12 mouse cellular contexts compared by ENCODE assay signal in genomic region chr13:51345321-51345720, GRCm38 (mm10).
DNase-seq lines count a peak whose midpoint lies in the region; ATAC-seq and TF ChIP-seq lines count a peak whose summit lies in the region.
"Had no signal": no experiment of that assay in that cellular context is flagged by ENCODE, and none has a peak within 500 bp of the region (broad histone marks: within the 10 kb centered on the region; RNA-seq: fewer than 3 reads in every experiment).

No protein-coding gene starts in this region.

- H3K9me3 ChIP-seq in midbrain, embryonic 11.5 days (ENCODE audit: control insufficient read depth, low read length): no peaks in the 10 kb centered on the region; the same call in 1 of the 2 replicates
- no peaks in the 10 kb centered on the region for H3K9me3 ChIP-seq in midbrain, embryonic 15.5 days
- H3K9me3 ChIP-seq in forebrain, embryonic 13.5 days (replicated peaks): no peaks in the 10 kb centered on the region
- no peaks in the 10 kb centered on the region for H3K9me3 ChIP-seq in hindbrain, postnatal 0 days (ENCODE audit: low read length)
- H3K9me3 ChIP-seq in neural tube, embryonic 15.5 days (replicated peaks): no peaks in the 10 kb centered on the region

- no peak for DNase-seq in midbrain, embryonic 11.5 days (ENCODE audit: low spot score, missing footprints)
- no peak for DNase-seq in hindbrain, postnatal 0 days (ENCODE audit: low spot score)
- no peak for DNase-seq in B cell, adult 2 months
- no peak for DNase-seq in thymus, postnatal 14 days
- no peak for DNase-seq in thymus, postnatal 25 days
- DNase-seq: layer of hippocampus, postnatal 36 days; liver, embryonic 13.5 days had no signal

- no peak overlapping the region for H3K4me2 ChIP-seq in midbrain, embryonic 11.5 days
- no peak overlapping the region for H3K4me2 ChIP-seq in midbrain, embryonic 15.5 days
- H3K4me2 ChIP-seq in forebrain, embryonic 13.5 days: no peak overlapping the region
- H3K4me2 ChIP-seq in hindbrain, postnatal 0 days (ENCODE audit: low read depth, low read length): no peak overlapping the region
- H3K4me2 ChIP-seq in neural tube, embryonic 15.5 days: no peak overlapping the region
- H3K4me2 ChIP-seq: liver, embryonic 13.5 days had no signal

- no peak overlapping the region for H3K4me3 ChIP-seq in midbrain, embryonic 11.5 days (ENCODE audit: low read depth, low read length)
- H3K4me3 ChIP-seq in midbrain, embryonic 15.5 days: no peak overlapping the region
- no peak overlapping the region for H3K4me3 ChIP-seq in forebrain, embryonic 13.5 days
- H3K4me3 ChIP-seq in hindbrain, postnatal 0 days (ENCODE audit: low read length): no peak overlapping the region
- H3K4me3 ChIP-seq in neural tube, embryonic 15.5 days (replicated peaks): no peak overlapping the region
- H3K4me3 ChIP-seq: liver, embryonic 13.5 days had no signal

- peak overlapping the region; percentile 77 for H3K27ac ChIP-seq in midbrain, embryonic 11.5 days (ENCODE audit: low read depth, low read length)
- no peak overlapping the region; the same call in 1 of the 2 replicates for H3K27ac ChIP-seq in midbrain, embryonic 15.5 days
- H3K27ac ChIP-seq in forebrain, embryonic 13.5 days: peak overlapping the region; percentile 44
- peak overlapping the region; percentile 62 for H3K27ac ChIP-seq in hindbrain, postnatal 0 days
- H3K27ac ChIP-seq in neural tube, embryonic 15.5 days (replicated peaks): peak overlapping the region; percentile 52; the same call in 1 of the 2 replicates
- H3K27ac ChIP-seq: kidney, postnatal 0 days; liver, embryonic 13.5 days had no signal

- H3K36me3 ChIP-seq in midbrain, embryonic 11.5 days (ENCODE audit: control insufficient read depth, insufficient read depth, low read length): no peaks in the 10 kb centered on the region
- no peaks in the 10 kb centered on the region for H3K36me3 ChIP-seq in midbrain, embryonic 15.5 days (replicated peaks)
- H3K36me3 ChIP-seq in forebrain, embryonic 13.5 days (ENCODE audit: poor library complexity, severe bottlenecking): no peaks in the 10 kb centered on the region
- H3K36me3 ChIP-seq in hindbrain, postnatal 0 days (ENCODE audit: insufficient read depth, low read length): no peaks in the 10 kb centered on the region
- H3K36me3 ChIP-seq in neural tube, embryonic 15.5 days: no peaks in the 10 kb centered on the region
- H3K36me3 ChIP-seq: liver, embryonic 13.5 days had no signal

- no peaks in the 10 kb centered on the region for H3K27me3 ChIP-seq in midbrain, embryonic 11.5 days (ENCODE audit: control insufficient read depth, insufficient read depth, low read length)
- no peaks in the 10 kb centered on the region for H3K27me3 ChIP-seq in midbrain, embryonic 15.5 days (replicated peaks)
- H3K27me3 ChIP-seq in forebrain, embryonic 13.5 days: no peaks in the 10 kb centered on the region
- H3K27me3 ChIP-seq in hindbrain, postnatal 0 days (ENCODE audit: insufficient read depth, low read length): no peaks in the 10 kb centered on the region
- no peaks in the 10 kb centered on the region for H3K27me3 ChIP-seq in neural tube, embryonic 15.5 days (replicated peaks)
- H3K27me3 ChIP-seq: liver, embryonic 13.5 days; Patski had no signal

- peaks cover 12% of the 10 kb centered on the region for H3K4me1 ChIP-seq in midbrain, embryonic 11.5 days (ENCODE audit: control insufficient read depth, insufficient read depth, low read length)
- peaks cover 12% of the 10 kb centered on the region for H3K4me1 ChIP-seq in midbrain, embryonic 15.5 days
- peaks cover 16% of the 10 kb centered on the region for H3K4me1 ChIP-seq in forebrain, embryonic 13.5 days
- H3K4me1 ChIP-seq in hindbrain, postnatal 0 days (ENCODE audit: insufficient read depth, low read length): 0 out of 2 replicates have a peak, but pooled peaks cover 7% of the 10 kb centered on the region
- peaks cover 13% of the 10 kb centered on the region for H3K4me1 ChIP-seq in neural tube, embryonic 15.5 days
- H3K4me1 ChIP-seq: liver, embryonic 13.5 days had no signal

- 75% methylated on average over 4 of the region's 4 CpGs for WGBS in midbrain, embryonic 11.5 days
- WGBS in midbrain, embryonic 15.5 days: 65% methylated on average over 4 of the region's 4 CpGs
- 73% methylated on average over 4 of the region's 4 CpGs for WGBS in forebrain, embryonic 13.5 days
- WGBS in hindbrain, postnatal 0 days: 58% methylated on average over 4 of the region's 4 CpGs
- WGBS in neural tube, embryonic 15.5 days: 84% methylated on average over 4 of the region's 4 CpGs

- peak; percentile 65 for ATAC-seq in midbrain, embryonic 11.5 days (ENCODE audit: low FRiP score)
- no peak for ATAC-seq in midbrain, embryonic 15.5 days (replicated peaks)
- peak; percentile 48; the same call in 1 of the 2 replicates for ATAC-seq in forebrain, embryonic 13.5 days
- ATAC-seq in hindbrain, postnatal 0 days: peak; percentile 22
- no peak for ATAC-seq in neural tube, embryonic 15.5 days (ENCODE audit: low FRiP score)
- ATAC-seq: Patski had no signal

- H3K9ac ChIP-seq in midbrain, embryonic 11.5 days (ENCODE audit: low read length): no peak overlapping the region
- no peak overlapping the region for H3K9ac ChIP-seq in midbrain, embryonic 15.5 days
- H3K9ac ChIP-seq in forebrain, embryonic 13.5 days: no peak overlapping the region
- H3K9ac ChIP-seq in hindbrain, postnatal 0 days (replicated peaks; ENCODE audit: low read length): no peak overlapping the region
- H3K9ac ChIP-seq in neural tube, embryonic 15.5 days (replicated peaks): no peak overlapping the region
- H3K9ac ChIP-seq: liver, embryonic 13.5 days had no signal

- no peak for TF ChIP-seq CTCF in hindbrain, postnatal 0 days (IDR thresholded peaks at IDR 0.05; ENCODE audit: low read depth)

Comparison
In these comparisons a context has a peak if more than half of its experiments do, and no peak if none do; other contexts are left out.
1. ATAC-seq: peak in midbrain, embryonic 11.5 days (single experiment), forebrain, embryonic 13.5 days (single experiment) and hindbrain, postnatal 0 days (single experiment); none in midbrain, embryonic 15.5 days (single experiment) and neural tube, embryonic 15.5 days (single experiment).